Mouse (Mus musculus) kidney, postnatal 25 days (tissue): Measurements from ENCODE around the gene Nfatc2ip.

Experiments
- DNase-seq, 2 experiments: peaks; one replicate each; pipeline ENCODE4 v3.0.0; 2021; ENCODE audit warnings: mixed read lengths in 2 of 2

Nfatc2ip gene

DNA sequence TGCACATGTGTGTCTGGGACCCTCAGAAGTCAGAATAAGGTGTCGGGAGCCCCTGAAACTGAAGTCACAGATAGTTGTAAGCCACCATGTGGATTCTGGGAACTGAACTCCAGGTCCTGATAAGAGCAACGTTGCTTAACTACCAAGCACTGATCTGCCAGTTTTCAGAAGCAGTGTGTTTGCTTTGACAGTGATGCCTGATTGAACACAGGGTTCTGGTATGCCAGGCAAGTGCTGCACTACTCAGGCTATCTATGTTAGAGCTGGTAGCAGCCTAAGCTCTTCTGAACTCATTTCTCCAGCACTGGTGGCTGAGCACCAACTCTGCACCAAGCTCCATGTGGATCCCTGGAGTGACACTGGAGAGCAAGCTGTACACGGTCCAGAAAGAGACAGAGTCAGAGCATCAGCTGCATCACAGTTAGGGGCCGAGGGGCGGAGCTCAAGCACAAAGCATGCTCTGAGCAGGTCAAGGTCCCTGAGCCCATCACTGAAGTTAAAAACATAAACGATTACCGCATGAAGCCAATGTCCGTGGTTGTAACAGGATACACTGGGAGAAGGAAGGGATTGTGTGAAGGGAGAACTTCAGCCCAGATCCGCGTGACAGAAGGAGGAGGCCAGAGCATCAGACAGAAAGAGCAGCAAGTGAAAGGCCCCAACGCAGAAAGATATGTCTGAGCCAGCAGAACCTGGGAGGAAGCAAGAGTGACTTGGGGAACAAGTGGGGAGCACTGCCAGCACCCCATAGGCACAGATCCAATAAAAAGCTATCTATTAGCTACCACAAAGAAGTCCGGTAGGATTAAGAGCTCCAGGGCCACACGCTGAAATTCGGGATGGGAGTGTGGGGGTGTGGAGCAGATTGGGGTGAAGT lies 41.6 kb downstream of the Nfatc2ip start:
- no peak for DNase-seq

- DNase-seq: no peak
These were observed 42.6 kb downstream of the Nfatc2ip start for GRCm38 (mm10) chr7:126353994-126354365.

- no peak for DNase-seq
These were observed 43.1 kb downstream of the Nfatc2ip start for GRCm38 (mm10) chr7:126353251-126353993.

GRCm38 (mm10) chr7:126351419-126351951 lies 45.1 kb downstream of the Nfatc2ip start:
- no peak for DNase-seq

- no peak for DNase-seq
These were observed 45.7 kb downstream of the Nfatc2ip start for GRCm38 (mm10) chr7:126350748-126351418.

DNA sequence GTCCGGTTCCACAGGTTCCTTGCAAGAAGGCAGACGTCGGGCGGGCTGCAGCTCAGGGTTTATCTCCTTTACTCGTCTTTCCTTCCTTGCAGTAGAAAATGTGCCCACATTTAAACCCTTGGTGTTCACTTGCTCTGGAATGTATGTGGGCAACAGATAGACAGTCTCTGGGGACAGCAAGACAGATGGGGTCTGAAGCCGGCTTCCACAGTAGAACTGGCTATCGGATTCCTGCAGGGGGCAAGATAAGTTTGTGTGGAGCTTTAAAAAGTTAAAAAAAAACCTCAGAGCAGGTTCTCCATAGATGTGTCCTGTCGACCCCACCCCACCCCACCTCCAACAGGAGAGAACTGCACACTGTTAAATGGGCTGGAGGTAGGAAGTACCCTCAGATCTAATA lies 48.2 kb downstream of the Nfatc2ip start:
- no peak for DNase-seq

GRCm38 (mm10) chr7:126347098-126347497 lies 49.4 kb downstream of the Nfatc2ip start:
- no peak for DNase-seq

DNA sequence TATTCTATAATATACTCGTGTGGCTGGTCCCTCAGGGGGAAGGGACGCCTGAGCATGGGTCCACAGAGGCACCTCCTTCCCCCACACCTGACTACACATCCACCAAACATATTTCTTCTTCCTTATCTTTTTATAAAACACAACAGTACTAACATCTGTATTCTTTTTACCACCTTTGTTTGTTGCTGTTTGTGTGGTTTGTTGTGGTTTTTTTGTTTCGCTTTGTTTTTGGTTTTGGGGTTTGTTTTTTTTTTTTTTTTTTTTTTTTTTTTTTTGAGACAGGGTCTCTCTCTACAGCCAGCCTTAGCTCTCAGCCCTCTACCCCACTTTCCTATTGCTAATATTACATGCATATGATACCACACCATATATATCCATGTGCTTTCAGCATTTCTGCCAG lies 50.6 kb downstream of the Nfatc2ip start:
- no peak for DNase-seq

- no peak for DNase-seq
These were observed 51.0 kb downstream of the Nfatc2ip start for GRCm38 (mm10) chr7:126345557-126345956.

GRCm38 (mm10) chr7:126340896-126341295 lies 55.6 kb downstream of the Nfatc2ip start:
- DNase-seq: no peak

DNA sequence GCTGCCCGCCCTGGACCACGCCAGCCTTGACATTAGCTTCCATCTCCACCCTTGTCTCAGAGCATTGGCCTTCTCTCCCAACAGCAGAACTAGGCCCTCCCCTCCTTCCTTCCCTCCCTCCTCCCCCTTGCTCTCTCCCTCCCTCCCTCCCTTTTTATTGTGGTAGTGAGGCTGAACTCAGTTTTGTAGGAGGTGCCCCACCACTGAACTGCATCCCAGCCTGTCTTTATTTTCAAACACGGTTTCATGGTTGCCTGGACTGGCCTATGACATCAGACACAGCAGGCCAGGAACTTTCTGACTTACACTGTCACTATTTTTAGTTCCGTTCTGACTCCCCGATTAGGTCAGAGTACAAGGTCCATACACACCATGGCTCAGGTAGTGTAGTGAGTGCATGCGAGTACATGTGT lies 56.3 kb downstream of the Nfatc2ip start:
- peak; percentile 6 to 55 for DNase-seq

DNA sequence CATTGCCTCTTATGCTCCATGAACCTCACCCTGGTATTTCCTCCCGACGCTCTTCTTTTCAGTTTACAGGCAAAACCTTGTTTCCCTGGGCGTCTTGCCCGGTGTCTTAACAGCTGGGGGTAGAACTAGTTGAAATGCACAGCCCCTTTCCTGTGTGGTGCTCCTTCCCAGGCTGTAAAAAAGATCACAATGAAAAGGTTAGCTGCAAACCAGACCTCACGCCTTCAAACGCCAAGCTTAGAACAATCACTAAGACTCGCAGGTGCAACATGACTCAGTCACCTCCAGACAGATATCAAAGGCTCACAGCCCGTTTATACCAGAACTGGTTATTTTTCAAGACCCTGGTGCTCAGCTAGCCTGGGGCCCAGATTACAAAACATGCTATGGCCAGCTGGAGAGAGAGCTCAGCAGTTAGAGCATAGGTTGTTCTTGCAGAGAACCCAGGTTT lies 57.0 kb downstream of the Nfatc2ip start:
- DNase-seq: no peak

DNA sequence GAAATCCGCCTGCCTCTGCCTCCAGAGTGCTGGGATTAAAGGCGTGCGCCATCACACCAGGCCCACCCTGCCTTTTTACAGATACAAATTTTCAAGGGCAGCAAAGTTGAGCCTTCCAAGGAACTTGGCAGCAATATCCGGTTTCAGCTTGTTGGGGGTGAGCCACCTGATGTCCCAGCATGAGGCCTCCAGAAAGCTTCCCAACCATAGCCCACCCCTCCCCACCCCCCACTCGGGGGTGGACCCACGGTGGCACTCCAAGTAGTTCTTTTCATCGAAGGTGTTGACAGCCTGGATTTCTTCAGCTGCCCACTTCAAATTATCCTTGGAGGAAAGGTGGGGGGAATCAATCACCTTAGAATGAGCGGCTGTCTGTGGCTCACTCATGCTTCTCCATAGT lies 57.6 kb downstream of the Nfatc2ip start:
- no peak for DNase-seq

GRCm38 (mm10) chr7:126335556-126335955 lies 61.0 kb downstream of the Nfatc2ip start:
- peak in 1 of 2 experiments; percentile 6 for DNase-seq
